Mouse (Mus musculus): ENCODE measurements around the gene Arid1a.

The Arid1a gene

GRCm38 (mm10) chr4:133756514-133757268 lies at the start of gene Arid1a:
Gene Arid1a (minus strand): TSS chr4:133756769.
- DNase-seq (ENCODE audit: low read depth, low spot score): peak; percentile 89

- DNase-seq (ENCODE audit: low read depth, low spot score): no peak
Measured at GRCm38 (mm10) chr4:133804401-133805263, 48.1 kb upstream of the Arid1a start.

- DNase-seq (ENCODE audit: low read depth, low spot score): no peak
Measured at GRCm38 (mm10) chr4:133800589-133800988, 44.0 kb upstream of the Arid1a start.

GRCm38 (mm10) chr4:133793269-133793668 lies 36.7 kb upstream of the Arid1a start:
- DNase-seq (ENCODE audit: low read depth, low spot score): no peak

GRCm38 (mm10) chr4:133774570-133775554 lies 18.3 kb upstream of the Arid1a start:
- DNase-seq (ENCODE audit: low read depth, low spot score): no peak

GRCm38 (mm10) chr4:133769157-133769556 lies 12.6 kb upstream of the Arid1a start:
- DNase-seq (ENCODE audit: low read depth, low spot score): no peak

GRCm38 (mm10) chr4:133763112-133763511 lies 6.5 kb upstream of the Arid1a start:
- DNase-seq (ENCODE audit: low read depth, low spot score): no peak

GRCm38 (mm10) chr4:133759659-133760058 lies 3.1 kb upstream of the Arid1a start:
- DNase-seq (ENCODE audit: low read depth, low spot score): no peak

- DNase-seq (ENCODE audit: low read depth, low spot score): peak; percentile 77
Measured at GRCm38 (mm10) chr4:133757269-133757835, 783 bp upstream of the Arid1a start.

- no peak for DNase-seq (ENCODE audit: low read depth, low spot score)
Measured at GRCm38 (mm10) chr4:133755861-133756371, 653 bp downstream of the Arid1a start.

- no peak for DNase-seq (ENCODE audit: low read depth, low spot score)
Measured at GRCm38 (mm10) chr4:133754871-133755765, 1.5 kb downstream of the Arid1a start.

- DNase-seq (ENCODE audit: low read depth, low spot score): peak; percentile 98
Measured at GRCm38 (mm10) chr4:133754238-133754637, 2.3 kb downstream of the Arid1a start.

GRCm38 (mm10) chr4:133753375-133754190 lies 3.0 kb downstream of the Arid1a start:
- DNase-seq (ENCODE audit: low read depth, low spot score): peak; percentile 75

GRCm38 (mm10) chr4:133752449-133753374 lies 3.9 kb downstream of the Arid1a start:
- no peak for DNase-seq (ENCODE audit: low read depth, low spot score)

GRCm38 (mm10) chr4:133751521-133752448 lies 4.8 kb downstream of the Arid1a start:
- DNase-seq (ENCODE audit: low read depth, low spot score): no peak

GRCm38 (mm10) chr4:133750184-133750775 lies 6.3 kb downstream of the Arid1a start:
- DNase-seq (ENCODE audit: low read depth, low spot score): no peak

Measured in embryo, embryonic 11.5 days (tissue).